Mouse (Mus musculus): ENCODE measurements at regions not wholly inside any gene's neighbourhood (a gene's known extent, or its start where the extent isn't known, plus 50 kb on each side); places are given as distances from the start of the nearest gene placed in this dataset.

- peak overlapping the region; percentile 65 for H3K27ac ChIP-seq (replicated peaks; ENCODE audit: low read depth, low read length)
- no peak overlapping the region for H3K4me2 ChIP-seq (ENCODE audit: low read depth, low read length)
- H3K36me3 ChIP-seq (replicated peaks; ENCODE audit: control insufficient read depth, insufficient read depth, low read depth, low read length): no peaks in the 10 kb centered on the region
- H3K4me1 ChIP-seq (ENCODE audit: control insufficient read depth, insufficient read depth, low read length): peaks cover 10% of the 10 kb centered on the region; the same call in 1 of the 2 replicates
- H3K4me3 ChIP-seq (ENCODE audit: low read depth, low read length): no peak overlapping the region
- 53% methylated on average over 6 of the region's 6 CpGs for WGBS
- no peak for DNase-seq (ENCODE audit: low spot score)
- H3K9me3 ChIP-seq (replicated peaks; ENCODE audit: control insufficient read depth, low read length): no peaks in the 10 kb centered on the region
- no peak overlapping the region; the same call in 1 of the 2 replicates for H3K9ac ChIP-seq (replicated peaks; ENCODE audit: low read length)
- no peaks in the 10 kb centered on the region for H3K27me3 ChIP-seq (ENCODE audit: control insufficient read depth, insufficient read depth, low read length)
- ATAC-seq (replicated peaks; ENCODE audit: insufficient number of reproducible peaks, low FRiP score, low TSS enrichment, low read depth): peak; percentile 24; the same call in 1 of the 2 replicates
Measured at GRCm38 (mm10) chr16:21339061-21339459, 83.9 kb upstream of the Vps8 start.

- Histone ChIP-seq H3K9me3 (replicated peaks; ENCODE audit: control insufficient read depth, low read length) (no peaks in the 10 kb centered on the region), H3K27ac (replicated peaks; ENCODE audit: low read depth, low read length) (peak overlapping the region; percentile 65), H3K4me3 (ENCODE audit: low read depth, low read length) (no peak overlapping the region), H3K36me3 (replicated peaks; ENCODE audit: control insufficient read depth, insufficient read depth, low read depth, low read length) (no peaks in the 10 kb centered on the region), H3K4me2 (ENCODE audit: low read depth, low read length) (no peak overlapping the region), H3K27me3 (ENCODE audit: control insufficient read depth, insufficient read depth, low read length) (no peaks in the 10 kb centered on the region), H3K4me1 (ENCODE audit: control insufficient read depth, insufficient read depth, low read length) (peaks cover 10% of the 10 kb centered on the region; the same call in 1 of the 2 replicates), H3K9ac (replicated peaks; ENCODE audit: low read length) (peak overlapping the region; percentile 2; the same call in 1 of the 2 replicates)
- peak; percentile 89 for ATAC-seq (replicated peaks; ENCODE audit: insufficient number of reproducible peaks, low FRiP score, low TSS enrichment, low read depth)
- WGBS: 27% methylated on average over 11 of the region's 11 CpGs
- peak; percentile 69 for DNase-seq (ENCODE audit: low spot score)
Measured at GRCm38 (mm10) chr16:21339460-21340081, 83.3 kb upstream of the Vps8 start.

- Histone ChIP-seq H3K9ac (replicated peaks; ENCODE audit: low read length) (0 out of 2 replicates have a peak overlapping the region, but pooled peaks have one; percentile 13), H3K27me3 (ENCODE audit: control insufficient read depth, insufficient read depth, low read length) (no peaks in the 10 kb centered on the region), H3K9me3 (replicated peaks; ENCODE audit: control insufficient read depth, low read length) (no peaks in the 10 kb centered on the region), H3K4me1 (ENCODE audit: control insufficient read depth, insufficient read depth, low read length) (peaks cover 10% of the 10 kb centered on the region; the same call in 1 of the 2 replicates), H3K4me2 (ENCODE audit: low read depth, low read length) (no peak overlapping the region), H3K27ac (replicated peaks; ENCODE audit: low read depth, low read length) (peak overlapping the region; percentile 65; the same call in 1 of the 2 replicates), H3K4me3 (ENCODE audit: low read depth, low read length) (no peak overlapping the region), H3K36me3 (replicated peaks; ENCODE audit: control insufficient read depth, insufficient read depth, low read depth, low read length) (no peaks in the 10 kb centered on the region)
- DNase-seq (ENCODE audit: low spot score) (peak; percentile 41), ATAC-seq (replicated peaks; ENCODE audit: insufficient number of reproducible peaks, low FRiP score, low TSS enrichment, low read depth) (0 out of 2 replicates have a peak, but pooled peaks have one; percentile 15)
- 38% methylated on average over 7 of the region's 7 CpGs for WGBS
Measured at GRCm38 (mm10) chr16:21340136-21340535, 82.8 kb upstream of the Vps8 start.

- H3K36me3 ChIP-seq (replicated peaks; ENCODE audit: control insufficient read depth, insufficient read depth, low read depth, low read length): no peaks in the 10 kb centered on the region
- H3K4me1 ChIP-seq (ENCODE audit: control insufficient read depth, insufficient read depth, low read length): peaks cover 5% of the 10 kb centered on the region; the same call in 1 of the 2 replicates
- no peak overlapping the region for H3K4me3 ChIP-seq (ENCODE audit: low read depth, low read length)
- H3K27ac ChIP-seq (replicated peaks; ENCODE audit: low read depth, low read length): no peak overlapping the region
- H3K27me3 ChIP-seq (ENCODE audit: control insufficient read depth, insufficient read depth, low read length): no peaks in the 10 kb centered on the region
- no peaks in the 10 kb centered on the region for H3K9me3 ChIP-seq (replicated peaks; ENCODE audit: control insufficient read depth, low read length)
- DNase-seq (ENCODE audit: low spot score): no peak
- H3K4me2 ChIP-seq (ENCODE audit: low read depth, low read length): no peak overlapping the region
- H3K9ac ChIP-seq (replicated peaks; ENCODE audit: low read length): no peak overlapping the region
- 52% methylated on average over 1 of the region's 1 CpGs for WGBS
- ATAC-seq (replicated peaks; ENCODE audit: insufficient number of reproducible peaks, low FRiP score, low TSS enrichment, low read depth): no peak
Measured at GRCm38 (mm10) chr16:21349869-21350268, 73.0 kb upstream of the Vps8 start.

- 88% methylated on average over 3 of the region's 3 CpGs for WGBS
- DNase-seq (ENCODE audit: low spot score) (no peak), ATAC-seq (replicated peaks; ENCODE audit: insufficient number of reproducible peaks, low FRiP score, low TSS enrichment, low read depth) (no peak)
- no peaks in the 10 kb centered on the region for H3K9me3 ChIP-seq (replicated peaks; ENCODE audit: control insufficient read depth, low read length)
- no peak overlapping the region for H3K4me2 ChIP-seq (ENCODE audit: low read depth, low read length)
- peaks cover 5% of the 10 kb centered on the region; the same call in 1 of the 2 replicates for H3K4me1 ChIP-seq (ENCODE audit: control insufficient read depth, insufficient read depth, low read length)
- H3K9ac ChIP-seq (replicated peaks; ENCODE audit: low read length): no peak overlapping the region
- no peak overlapping the region for H3K27ac ChIP-seq (replicated peaks; ENCODE audit: low read depth, low read length)
- H3K27me3 ChIP-seq (ENCODE audit: control insufficient read depth, insufficient read depth, low read length): no peaks in the 10 kb centered on the region
- H3K36me3 ChIP-seq (replicated peaks; ENCODE audit: control insufficient read depth, insufficient read depth, low read depth, low read length): no peaks in the 10 kb centered on the region
- H3K4me3 ChIP-seq (ENCODE audit: low read depth, low read length): no peak overlapping the region
Measured at GRCm38 (mm10) chr16:21351289-21351688, 71.6 kb upstream of the Vps8 start.

- H3K27ac ChIP-seq (replicated peaks; ENCODE audit: low read depth, low read length): no peak overlapping the region
- DNase-seq (ENCODE audit: low spot score): no peak
- ATAC-seq (replicated peaks; ENCODE audit: insufficient number of reproducible peaks, low FRiP score, low TSS enrichment, low read depth): no peak
Measured at GRCm38 (mm10) chr16:21353111-21353510, 69.8 kb upstream of the Vps8 start.

GRCm38 (mm10) chr16:21353545-21353944, 69.4 kb upstream of the Vps8 start:
- DNase-seq (ENCODE audit: low spot score) (peak; percentile 87), ATAC-seq (replicated peaks; ENCODE audit: insufficient number of reproducible peaks, low FRiP score, low TSS enrichment, low read depth) (no peak)
- H3K27ac ChIP-seq (replicated peaks; ENCODE audit: low read depth, low read length): no peak overlapping the region
- H3K4me3 ChIP-seq (ENCODE audit: low read depth, low read length): no peak overlapping the region
- H3K36me3 ChIP-seq (replicated peaks; ENCODE audit: control insufficient read depth, insufficient read depth, low read depth, low read length): no peaks in the 10 kb centered on the region
- no peaks in the 10 kb centered on the region for H3K27me3 ChIP-seq (ENCODE audit: control insufficient read depth, insufficient read depth, low read length)
- H3K4me1 ChIP-seq (ENCODE audit: control insufficient read depth, insufficient read depth, low read length): peaks cover 5% of the 10 kb centered on the region; the same call in 1 of the 2 replicates
- 9% methylated on average over 6 of the region's 6 CpGs for WGBS
- H3K9ac ChIP-seq (replicated peaks; ENCODE audit: low read length): no peak overlapping the region
- H3K4me2 ChIP-seq (ENCODE audit: low read depth, low read length): no peak overlapping the region; the same call in 1 of the 2 replicates
- H3K9me3 ChIP-seq (replicated peaks; ENCODE audit: control insufficient read depth, low read length): no peaks in the 10 kb centered on the region

More at GRCm38 (mm10) chr16:21353111-21353510, 69.8 kb upstream of the Vps8 start:
- Histone ChIP-seq H3K4me1 (ENCODE audit: control insufficient read depth, insufficient read depth, low read length) (peaks cover 5% of the 10 kb centered on the region; the same call in 1 of the 2 replicates), H3K4me3 (ENCODE audit: low read depth, low read length) (no peak overlapping the region), H3K36me3 (replicated peaks; ENCODE audit: control insufficient read depth, insufficient read depth, low read depth, low read length) (no peaks in the 10 kb centered on the region), H3K4me2 (ENCODE audit: low read depth, low read length) (peak overlapping the region; percentile 13; the same call in 1 of the 2 replicates), H3K27me3 (ENCODE audit: control insufficient read depth, insufficient read depth, low read length) (no peaks in the 10 kb centered on the region), H3K9me3 (replicated peaks; ENCODE audit: control insufficient read depth, low read length) (no peaks in the 10 kb centered on the region), H3K9ac (replicated peaks; ENCODE audit: low read length) (no peak overlapping the region)
- 41% methylated on average over 5 of the region's 5 CpGs for WGBS

GRCm38 (mm10) chr16:21355638-21356037, 67.3 kb upstream of the Vps8 start:
- peaks cover 3% of the 10 kb centered on the region; the same call in 1 of the 2 replicates for H3K4me1 ChIP-seq (ENCODE audit: control insufficient read depth, insufficient read depth, low read length)
- DNase-seq (ENCODE audit: low spot score) (no peak), ATAC-seq (replicated peaks; ENCODE audit: insufficient number of reproducible peaks, low FRiP score, low TSS enrichment, low read depth) (no peak)
- H3K9ac ChIP-seq (replicated peaks; ENCODE audit: low read length): no peak overlapping the region
- no peak overlapping the region for H3K27ac ChIP-seq (replicated peaks; ENCODE audit: low read depth, low read length)
- H3K4me2 ChIP-seq (ENCODE audit: low read depth, low read length): no peak overlapping the region
- H3K36me3 ChIP-seq (replicated peaks; ENCODE audit: control insufficient read depth, insufficient read depth, low read depth, low read length): no peaks in the 10 kb centered on the region
- H3K9me3 ChIP-seq (replicated peaks; ENCODE audit: control insufficient read depth, low read length): no peaks in the 10 kb centered on the region
- no peaks in the 10 kb centered on the region for H3K27me3 ChIP-seq (ENCODE audit: control insufficient read depth, insufficient read depth, low read length)
- 88% methylated on average over 1 of the region's 1 CpGs for WGBS
- H3K4me3 ChIP-seq (ENCODE audit: low read depth, low read length): no peak overlapping the region
